In the genomic region with DNA sequence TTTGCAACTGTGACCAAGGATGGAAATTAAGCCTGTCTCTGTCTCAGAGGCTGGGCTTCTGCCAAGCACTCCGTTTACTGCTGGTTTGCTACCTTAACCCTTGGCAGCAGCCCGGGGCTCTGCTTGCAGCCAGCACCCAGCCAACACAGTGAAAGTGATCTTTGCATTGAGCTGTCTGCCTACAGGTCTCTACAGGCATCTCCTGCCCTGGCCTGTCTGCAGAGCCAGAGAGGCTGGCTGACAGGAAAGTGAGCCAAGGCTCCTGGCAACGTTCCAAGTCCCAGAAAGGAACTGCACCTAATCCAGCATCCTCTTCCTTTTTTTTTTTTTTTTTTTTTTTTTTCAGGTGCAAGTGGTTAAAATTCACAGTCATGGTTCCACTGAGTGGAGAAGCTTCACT, we compare ENCODE assay signal across 9 mouse cellular contexts.
DNase-seq lines count a peak whose midpoint lies in the region; ATAC-seq lines count a peak whose summit lies in the region.
"Had no signal": no experiment of that assay in that cellular context is flagged by ENCODE, and none has a peak within 500 bp of the region (broad histone marks: within the 10 kb centered on the region; RNA-seq: fewer than 3 reads in every experiment).

No protein-coding gene starts in this region.

- no peak overlapping the region for H3K4me2 ChIP-seq in midbrain, embryonic 13.5 days (replicated peaks)
- no peak overlapping the region for H3K4me2 ChIP-seq in midbrain, embryonic 11.5 days
- no peak overlapping the region for H3K4me2 ChIP-seq in intestine, embryonic 15.5 days (replicated peaks)
- H3K4me2 ChIP-seq in limb, embryonic 12.5 days: no peak overlapping the region

- no peak overlapping the region for H3K9ac ChIP-seq in midbrain, embryonic 13.5 days (replicated peaks)
- H3K9ac ChIP-seq in midbrain, embryonic 11.5 days (ENCODE audit: low read length): no peak overlapping the region
- H3K9ac ChIP-seq in intestine, embryonic 15.5 days: no peak overlapping the region
- no peak overlapping the region for H3K9ac ChIP-seq in limb, embryonic 12.5 days (replicated peaks)

- no peaks in the 10 kb centered on the region for H3K9me3 ChIP-seq in midbrain, embryonic 13.5 days
- no peaks in the 10 kb centered on the region for H3K9me3 ChIP-seq in midbrain, embryonic 11.5 days (ENCODE audit: control insufficient read depth, low read length)
- H3K9me3 ChIP-seq in intestine, embryonic 15.5 days: no peaks in the 10 kb centered on the region
- no peaks in the 10 kb centered on the region for H3K9me3 ChIP-seq in limb, embryonic 12.5 days

- H3K4me1 ChIP-seq in midbrain, embryonic 13.5 days (replicated peaks): peaks cover 15% of the 10 kb centered on the region
- H3K4me1 ChIP-seq in midbrain, embryonic 11.5 days (ENCODE audit: control insufficient read depth, insufficient read depth, low read length): no peaks in the 10 kb centered on the region
- peaks cover 16% of the 10 kb centered on the region for H3K4me1 ChIP-seq in intestine, embryonic 15.5 days (replicated peaks)
- peaks cover 18% of the 10 kb centered on the region for H3K4me1 ChIP-seq in limb, embryonic 12.5 days (replicated peaks)

- no peak overlapping the region for H3K4me3 ChIP-seq in midbrain, embryonic 13.5 days (replicated peaks)
- no peak overlapping the region for H3K4me3 ChIP-seq in midbrain, embryonic 11.5 days (ENCODE audit: low read depth, low read length)
- H3K4me3 ChIP-seq in intestine, embryonic 15.5 days (replicated peaks): no peak overlapping the region
- H3K4me3 ChIP-seq in limb, embryonic 12.5 days (replicated peaks): no peak overlapping the region
- H3K4me3 ChIP-seq: myocyte had no signal

- ATAC-seq in midbrain, embryonic 13.5 days: peak; percentile 78
- ATAC-seq in midbrain, embryonic 11.5 days (ENCODE audit: low FRiP score): no peak
- peak; percentile 67 for ATAC-seq in intestine, embryonic 15.5 days
- peak; percentile 72; the same call in 1 of the 2 replicates for ATAC-seq in limb, embryonic 12.5 days (ENCODE audit: insufficient number of reproducible peaks, insufficient read depth, low FRiP score, low TSS enrichment, low read depth)

- intact Hi-C loops in gastrocnemius, postnatal 14 days (cut with DNase I; ENCODE audit: low total_unique reads): no loop called here

- WGBS in midbrain, embryonic 13.5 days: 40% methylated on average over 3 of the region's 3 CpGs
- WGBS in midbrain, embryonic 11.5 days: 72% methylated on average over 3 of the region's 3 CpGs
- 21% methylated on average over 3 of the region's 3 CpGs for WGBS in intestine, embryonic 15.5 days
- WGBS in limb, embryonic 12.5 days: 16% methylated on average over 3 of the region's 3 CpGs

- H3K27ac ChIP-seq in midbrain, embryonic 13.5 days: no peak overlapping the region
- no peak overlapping the region for H3K27ac ChIP-seq in midbrain, embryonic 11.5 days (ENCODE audit: low read depth, low read length)
- H3K27ac ChIP-seq in intestine, embryonic 15.5 days: no peak overlapping the region
- H3K27ac ChIP-seq in limb, embryonic 12.5 days: peak overlapping the region; percentile 64; the same call in 1 of the 2 replicates

- DNase-seq in midbrain, embryonic 11.5 days (ENCODE audit: low spot score, missing footprints): no peak
- DNase-seq in cerebellum, adult 9-10 months: peak; percentile 80
- peak; percentile 25 for DNase-seq in gastrocnemius, postnatal 14 days
- peak; percentile 13 for DNase-seq in retina, postnatal 7 days (ENCODE audit: low read depth, low spot score)
- peak; percentile 33 for DNase-seq in urinary bladder, postnatal 10 days (ENCODE audit: low spot score)

- H3K27me3 ChIP-seq in midbrain, embryonic 13.5 days: no peaks in the 10 kb centered on the region
- H3K27me3 ChIP-seq in midbrain, embryonic 11.5 days (ENCODE audit: control insufficient read depth, insufficient read depth, low read length): no peaks in the 10 kb centered on the region
- no peaks in the 10 kb centered on the region for H3K27me3 ChIP-seq in intestine, embryonic 15.5 days (replicated peaks)
- H3K27me3 ChIP-seq in limb, embryonic 12.5 days: no peaks in the 10 kb centered on the region

- no peaks in the 10 kb centered on the region for H3K36me3 ChIP-seq in midbrain, embryonic 13.5 days
- H3K36me3 ChIP-seq in midbrain, embryonic 11.5 days (ENCODE audit: control insufficient read depth, insufficient read depth, low read length): no peaks in the 10 kb centered on the region
- H3K36me3 ChIP-seq in intestine, embryonic 15.5 days: no peaks in the 10 kb centered on the region
- no peaks in the 10 kb centered on the region for H3K36me3 ChIP-seq in limb, embryonic 12.5 days
